Mouse (Mus musculus): Measurements from ENCODE around the gene Ddx10.

DNA sequence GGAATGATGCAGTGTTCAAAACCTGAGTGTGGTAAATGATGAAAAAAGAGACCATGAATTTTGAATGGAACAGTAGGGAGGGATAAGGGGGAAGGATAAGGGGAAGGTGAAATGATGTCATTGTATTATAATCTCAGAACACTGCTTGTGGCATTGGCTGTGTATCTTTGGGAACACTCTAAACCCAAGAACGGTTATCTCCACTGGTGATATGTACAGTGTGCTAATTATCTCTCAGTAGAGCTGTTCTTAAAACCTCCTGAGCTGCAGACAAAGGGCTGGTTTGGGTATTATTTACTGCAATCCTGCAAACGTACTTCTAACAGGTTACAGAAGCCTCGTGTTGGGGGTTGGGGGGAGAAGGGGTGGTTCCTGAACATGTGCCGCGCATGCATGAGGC lies 179.7 kb downstream of the Ddx10 start:
- TF ChIP-seq CTCF (IDR thresholded peaks at IDR 0.05; ENCODE audit: insufficient read depth, low read length) (no peak), POLR2A (IDR thresholded peaks at IDR 0.05; ENCODE audit: borderline replicate concordance, extremely low read depth, low read depth, low read length) (no peak)

All from lung, adult 2 months (tissue).